Mouse (Mus musculus) Muller cell, postnatal 12 days (primary cell): Measurements from ENCODE around the gene Arhgap44.

Experiments used
- DNase-seq: peaks from one replicate; pipeline ENCODE4 v3.0.0-alpha.2; 2015; ENCODE audit errors: inconsistent ontology term

Arhgap44 gene

DNA sequence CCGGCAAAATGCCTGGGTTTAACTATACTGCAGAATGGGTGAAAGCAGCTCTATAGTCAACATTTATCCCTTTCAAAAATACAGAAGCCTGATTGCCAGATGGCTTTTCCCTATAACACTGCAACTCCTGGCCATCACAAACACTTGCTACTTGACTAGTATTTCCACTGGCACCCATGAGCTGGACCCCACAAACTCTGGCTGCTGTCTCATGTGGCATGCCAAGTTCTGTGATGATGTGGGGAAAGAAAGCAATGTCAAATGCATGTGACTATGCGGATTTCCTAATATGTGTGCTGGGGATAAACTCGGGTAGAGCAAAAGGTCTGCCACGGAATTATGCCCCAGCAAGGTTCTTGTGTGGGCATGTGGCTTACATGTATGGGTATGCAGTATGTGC, 156.7 kb downstream of the Arhgap44 start:
- no peak for DNase-seq

GRCm38 (mm10) chr11:65004836-65005235, 157.9 kb downstream of the Arhgap44 start:
- DNase-seq: no peak

- no peak for DNase-seq
These were observed 159.2 kb downstream of the Arhgap44 start for GRCm38 (mm10) chr11:65003611-65004010.

GRCm38 (mm10) chr11:65001729-65002128, 161.0 kb downstream of the Arhgap44 start:
- no peak for DNase-seq

- no peak for DNase-seq
These were observed 163.1 kb downstream of the Arhgap44 start for GRCm38 (mm10) chr11:64999685-65000084.

- DNase-seq: no peak
These were observed 164.3 kb downstream of the Arhgap44 start for GRCm38 (mm10) chr11:64998439-64998838.

DNA sequence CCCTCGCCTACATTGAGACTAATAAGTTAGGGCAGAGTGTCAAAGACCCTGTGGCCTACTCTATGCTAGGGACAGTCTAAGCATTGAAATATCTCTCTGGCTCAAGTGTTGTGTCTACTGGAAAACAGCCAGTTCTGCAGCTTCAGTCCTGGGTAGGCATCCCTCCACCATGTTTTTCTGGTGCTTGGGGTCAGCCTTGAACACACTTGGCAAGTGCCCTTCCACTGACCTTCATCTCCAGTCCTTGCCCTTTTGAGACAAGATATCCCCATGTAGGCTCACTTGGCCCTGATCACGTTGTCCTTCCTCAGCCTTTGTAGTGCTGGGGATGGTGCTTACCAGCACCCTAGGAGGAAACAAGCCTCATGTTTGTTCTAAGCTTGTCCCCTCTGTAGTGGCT, 174.2 kb downstream of the Arhgap44 start:
- DNase-seq: no peak

DNA sequence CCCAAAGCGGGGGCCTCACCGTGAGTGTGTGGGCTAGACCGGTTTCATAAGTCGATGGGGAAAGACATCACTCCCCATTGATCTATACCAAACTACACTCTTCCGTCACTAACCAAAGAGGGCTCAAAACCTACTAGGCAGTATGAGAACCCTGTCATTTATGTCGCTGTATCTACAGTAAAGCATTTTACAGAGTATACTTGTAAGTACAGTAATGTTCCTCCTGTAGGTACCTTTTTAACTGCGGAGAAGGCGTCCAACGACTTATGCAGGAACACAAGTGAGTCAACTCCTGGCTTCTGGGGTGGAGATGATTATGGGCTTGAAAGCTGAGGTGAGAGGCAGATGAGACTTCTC, 183.3 kb downstream of the Arhgap44 start:
- no peak for DNase-seq

DNA sequence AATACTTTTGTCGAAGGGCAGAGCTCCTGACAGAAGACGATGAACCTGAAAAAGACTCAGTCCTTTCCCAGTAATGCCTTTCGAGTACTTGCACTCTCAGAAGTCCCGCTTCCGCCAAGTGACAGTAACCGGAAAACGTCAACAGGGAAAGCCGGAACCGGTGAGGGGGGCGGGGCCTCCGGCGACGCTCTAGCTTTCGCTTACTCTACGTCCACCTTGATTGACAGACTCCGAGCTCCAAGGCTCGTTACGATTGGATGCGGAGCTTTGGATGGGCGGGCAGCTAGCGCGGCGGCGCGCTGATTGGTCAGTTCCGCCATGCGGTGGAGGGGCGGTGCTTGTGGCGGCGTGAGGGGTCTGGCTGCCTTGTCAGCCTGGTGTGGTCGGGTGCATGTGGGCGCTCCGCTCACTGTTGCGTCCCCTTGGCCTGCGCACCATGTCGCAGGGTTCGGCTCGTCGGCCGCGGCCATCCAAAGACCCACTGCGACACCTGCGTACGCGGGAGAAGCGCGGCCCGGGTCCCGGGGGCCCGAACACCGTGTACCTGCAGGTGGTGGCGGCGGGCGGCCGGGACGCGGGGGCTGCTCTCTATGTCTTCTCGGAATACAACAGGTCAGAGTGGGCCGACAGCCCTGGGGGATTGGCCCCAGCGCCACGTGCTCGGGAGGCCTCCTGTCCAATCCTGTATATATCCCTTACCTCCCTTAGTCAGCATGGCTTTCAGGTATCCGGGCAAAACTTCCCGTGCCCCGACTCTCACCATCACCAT, 183.9 kb downstream of the Arhgap44 start, which contains the start of gene Elac2:
Elac2 (plus strand) TSS at position 319 of the 769 bp plus-strand sequence.
- DNase-seq: peak; percentile 99

- DNase-seq: no peak
These were observed 190.3 kb downstream of the Arhgap44 start for GRCm38 (mm10) chr11:64972418-64972817.

- DNase-seq: peak; percentile 25
These were observed 191.2 kb downstream of the Arhgap44 start for GRCm38 (mm10) chr11:64971471-64971988.

GRCm38 (mm10) chr11:64968939-64969342, 193.8 kb downstream of the Arhgap44 start:
- no peak for DNase-seq

DNA sequence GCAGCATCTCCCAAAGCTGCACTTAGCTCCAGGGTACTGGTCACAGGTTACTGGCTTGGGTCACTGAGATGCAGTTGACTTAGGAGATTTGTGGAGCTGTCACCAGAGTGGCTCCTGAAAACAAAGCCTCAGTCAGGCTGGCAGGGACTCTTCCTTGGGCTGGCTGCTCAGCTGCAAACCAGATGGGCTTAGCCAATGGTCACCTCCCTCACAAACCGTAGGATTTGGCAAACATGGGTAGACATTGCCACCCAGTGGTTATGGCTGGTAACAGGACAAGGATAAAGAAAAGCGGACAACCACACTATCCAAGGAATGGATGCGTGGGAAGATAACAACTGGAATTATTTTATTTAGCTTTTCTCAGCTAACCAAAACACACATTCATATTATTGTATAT, 194.3 kb downstream of the Arhgap44 start:
- peak; percentile 78 for DNase-seq

DNA sequence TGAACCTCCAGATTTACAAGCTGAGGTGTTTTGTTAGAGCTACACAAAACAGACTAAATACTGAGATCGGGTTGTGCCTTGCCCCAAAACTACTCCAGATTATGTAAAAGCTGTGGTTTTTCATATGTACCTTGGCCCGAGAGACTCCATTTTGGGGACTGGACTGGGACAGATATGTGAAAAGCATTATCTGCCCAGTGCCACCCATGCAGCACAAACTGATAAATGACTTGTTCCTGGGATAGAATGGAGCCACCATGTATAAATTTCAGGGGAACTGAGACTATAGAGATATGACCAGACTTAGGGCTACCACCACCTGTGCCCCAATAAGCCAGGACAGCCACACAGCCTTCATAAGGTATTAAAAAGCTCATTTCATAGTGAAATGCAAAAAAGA, 200.1 kb downstream of the Arhgap44 start:
- DNase-seq: no peak

GRCm38 (mm10) chr11:64956962-64957729, 205.6 kb downstream of the Arhgap44 start:
- DNase-seq: peak; percentile 48
